Mouse (Mus musculus) B cell, adult 62 days (primary cell): ENCODE data around the gene Gm16440. TPM values are rescaled to one million over a fixed set of nuclear protein-coding genes. Genes with fewer than 3 reads are reported as not detected.

Experiments used
- total RNA-seq: library from RNA; stranded (reverse); gene quantifications from 4 replicates; pipeline ENCODE4 v1.2.4, GENCODE M21; 2023

Gene Gm16440
- total RNA-seq: not detected in 4 replicates

GRCm38 (mm10) chr14:6390219-6390618, at the start of gene Gm16440:
TSS of gene Gm16440 (minus strand) at chr14:6390319.

GRCm38 (mm10) chr14:6412382-6412781, 22.3 kb upstream of the Gm16440 start, which contains the start of gene Gm3591:
TSS of gene Gm3591 (minus strand) at chr14:6412482.

GRCm38 (mm10) chr14:6343578-6343977, 46.5 kb downstream of the Gm16440 start, which contains the start of gene Gm3618:
TSS of gene Gm3618 (minus strand) at chr14:6343678.

Other genes starting within 250 kb of the Gm16440 start
- not detected in 4 replicates for gene Gm21560, start 171.0 kb downstream of the Gm16440 start, total RNA-seq
- 0.35 TPM in 1 of 4 replicates, not detected in the others for gene Gm3411, start 103.1 kb downstream of the Gm16440 start, total RNA-seq
- not detected in 4 replicates for gene Gm21103, start 85.5 kb downstream of the Gm16440 start, total RNA-seq
- not detected in 4 replicates for gene Gm3618, start 46.6 kb downstream of the Gm16440 start, total RNA-seq
- 0.57 TPM in 1 of 4 replicates, not detected in the others for gene Gm3591, start 22.2 kb upstream of the Gm16440 start, total RNA-seq
- gene Gm3594, start 54.3 kb upstream of the Gm16440 start, total RNA-seq: not detected in 4 replicates
- not detected in 4 replicates for gene Gm8356, start 147.0 kb upstream of the Gm16440 start, total RNA-seq
- gene Gm3629, start 200.3 kb upstream of the Gm16440 start, total RNA-seq: not detected in 4 replicates
- not detected in 4 replicates for gene Gm3460, start 232.1 kb upstream of the Gm16440 start, total RNA-seq